Mouse (Mus musculus): ENCODE data around the gene Rnf144b. TPM values are rescaled to one million over a fixed set of nuclear protein-coding genes. Genes with fewer than 3 reads are reported as not detected.

Gene Rnf144b
- total RNA-seq, 2 experiments from 2014 or later: 14.8 to 20.8 TPM

DNA sequence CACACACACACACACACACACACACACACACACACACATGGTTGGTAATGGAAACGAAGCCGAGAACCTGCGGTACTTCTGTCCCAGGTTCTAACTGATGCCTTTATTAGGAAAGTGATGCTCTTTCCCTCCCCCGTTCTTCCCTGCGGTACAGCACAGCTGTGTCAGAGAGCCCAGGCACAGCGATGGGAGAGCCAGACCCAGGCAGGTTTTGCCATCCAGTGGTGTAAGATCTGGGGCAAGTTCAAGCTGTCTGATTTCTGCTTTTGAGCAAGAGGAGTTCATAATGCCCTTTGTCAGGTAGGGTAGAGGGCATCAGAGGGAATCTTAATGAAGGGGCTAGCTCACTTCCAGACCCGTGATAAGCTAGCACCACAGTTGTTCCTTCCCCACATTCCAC is 89.1 kb downstream of the Rnf144b start:
- intact Hi-C loops (cut with DNase I): no loop called here
- DNase-seq (ENCODE audit: low spot score): no peak

DNA sequence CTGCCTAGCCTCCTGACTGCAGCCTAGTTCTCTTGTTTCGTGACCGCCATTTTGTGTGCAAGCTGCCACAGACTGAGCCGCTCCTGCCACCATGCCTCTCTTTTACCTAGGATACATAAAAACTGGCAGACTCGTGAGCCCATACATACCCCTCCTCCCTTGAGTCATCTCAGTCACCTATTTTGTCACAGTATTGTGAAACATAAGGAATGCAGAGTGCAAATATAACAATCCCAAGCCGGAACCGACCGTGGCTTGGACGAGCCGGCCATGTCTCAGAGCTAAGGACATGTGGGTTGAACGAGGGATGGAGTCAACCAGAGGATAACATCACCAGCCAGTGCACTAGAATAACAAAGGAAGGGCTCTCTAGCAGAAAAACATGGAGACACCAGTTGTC is 91.4 kb downstream of the Rnf144b start:
- no peak for DNase-seq (ENCODE audit: low spot score)
- intact Hi-C loops (cut with DNase I): no loop called here

DNA sequence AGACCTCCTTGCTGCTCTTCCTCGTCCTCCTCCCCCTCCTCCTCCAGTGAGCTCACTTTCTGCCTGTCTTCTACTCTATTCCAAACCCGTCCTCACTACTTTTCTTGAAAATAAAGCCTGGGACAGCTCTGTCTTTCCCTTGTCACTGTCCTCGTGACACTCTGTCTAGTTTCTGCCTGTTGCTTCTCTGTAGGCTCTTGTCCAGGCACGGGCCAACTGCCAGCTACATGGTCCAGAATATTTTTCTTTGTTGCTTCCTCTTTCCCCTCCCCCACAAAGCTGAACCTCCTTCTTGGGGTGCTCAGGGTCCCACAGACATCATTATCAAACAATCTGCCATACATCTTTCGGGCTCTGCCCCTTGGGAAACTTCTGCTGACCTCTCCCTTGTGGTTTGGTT is 92.4 kb downstream of the Rnf144b start:
- no peak for DNase-seq (ENCODE audit: low spot score)
- intact Hi-C loops (cut with DNase I): no loop called here

DNA sequence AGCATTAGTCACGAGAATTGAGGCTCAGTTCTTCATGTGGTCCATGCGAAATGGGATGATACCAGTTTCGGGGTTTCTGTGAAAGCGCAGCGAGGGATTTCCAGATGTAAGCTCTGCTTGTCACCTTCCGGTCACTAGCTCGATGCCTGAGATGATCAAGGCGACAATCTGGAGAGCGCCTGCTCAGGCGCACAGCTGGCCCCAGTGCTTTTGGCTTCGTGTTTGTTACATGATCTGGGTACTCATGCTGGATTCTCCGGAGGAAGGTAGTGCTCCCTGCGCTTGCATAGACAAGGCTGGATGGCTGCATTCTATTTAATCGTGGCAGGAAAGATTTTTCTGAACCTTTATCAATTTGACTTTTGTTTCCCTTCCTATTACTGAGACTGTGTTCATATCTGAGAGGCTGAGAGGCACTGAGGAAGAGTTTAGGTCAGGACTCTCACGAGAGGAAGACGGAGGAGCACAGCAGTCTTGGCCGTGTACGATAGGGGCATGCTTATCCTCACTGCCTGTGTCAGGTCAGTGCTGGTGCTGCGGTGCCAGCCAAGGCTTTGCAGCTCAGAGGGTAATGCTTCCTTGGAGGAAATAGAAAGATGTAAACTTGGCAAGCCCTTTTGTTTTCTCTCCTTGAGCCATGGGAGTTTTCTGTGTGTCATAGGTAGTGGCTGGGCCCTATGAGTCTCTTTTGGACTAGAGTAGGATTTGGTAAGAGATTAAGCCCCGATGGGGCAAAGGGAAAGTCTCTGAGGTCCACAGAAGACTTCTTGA is 93.5 kb downstream of the Rnf144b start:
- DNase-seq (ENCODE audit: low spot score): no peak
- intact Hi-C loops (cut with DNase I): no loop called here

DNA sequence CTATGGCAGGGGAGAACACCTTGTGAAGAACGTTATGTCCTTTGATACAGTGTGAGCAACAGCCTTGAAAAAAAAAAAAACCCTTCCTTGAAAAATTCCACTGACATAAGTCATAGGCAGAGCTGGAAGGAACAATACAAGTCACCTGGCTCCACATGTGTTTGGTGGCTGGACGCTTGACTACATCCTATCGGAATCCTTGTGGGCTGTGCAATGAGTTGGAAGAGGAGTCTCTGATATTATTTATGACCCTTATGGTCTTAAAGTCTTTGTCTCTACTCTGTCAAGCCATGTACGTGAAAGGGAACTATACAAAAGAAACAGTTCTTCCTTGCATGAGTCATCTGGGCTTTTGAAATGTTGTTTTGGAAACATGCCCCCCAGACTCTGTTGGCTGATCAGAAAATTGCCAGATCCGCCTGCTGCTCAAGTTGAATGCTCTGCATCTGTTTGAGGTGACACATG is 94.7 kb downstream of the Rnf144b start:
- no peak for DNase-seq (ENCODE audit: low spot score)
- intact Hi-C loops (cut with DNase I): no loop called here

DNA sequence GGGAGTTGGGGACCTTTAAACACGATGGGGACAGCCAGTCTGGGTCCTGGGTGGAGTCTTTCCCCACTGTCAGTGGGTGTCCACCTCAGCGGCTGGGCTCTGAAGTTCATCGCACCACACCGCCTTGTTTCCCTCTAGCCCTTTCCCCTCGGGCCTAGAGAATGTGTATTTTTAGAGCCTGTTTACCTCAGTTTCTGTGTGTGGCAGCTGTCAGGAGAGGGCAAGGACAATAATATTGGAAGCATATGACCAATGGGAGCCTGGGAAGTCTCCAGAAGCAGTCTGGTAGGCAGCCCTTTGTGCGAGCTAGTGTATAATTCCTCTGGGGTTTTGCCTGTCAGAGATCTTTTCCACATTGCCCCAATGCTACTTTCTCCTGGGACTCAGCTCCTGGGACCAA is 95.9 kb downstream of the Rnf144b start:
- DNase-seq (ENCODE audit: low spot score): no peak
- intact Hi-C loops (cut with DNase I): no loop called here

DNA sequence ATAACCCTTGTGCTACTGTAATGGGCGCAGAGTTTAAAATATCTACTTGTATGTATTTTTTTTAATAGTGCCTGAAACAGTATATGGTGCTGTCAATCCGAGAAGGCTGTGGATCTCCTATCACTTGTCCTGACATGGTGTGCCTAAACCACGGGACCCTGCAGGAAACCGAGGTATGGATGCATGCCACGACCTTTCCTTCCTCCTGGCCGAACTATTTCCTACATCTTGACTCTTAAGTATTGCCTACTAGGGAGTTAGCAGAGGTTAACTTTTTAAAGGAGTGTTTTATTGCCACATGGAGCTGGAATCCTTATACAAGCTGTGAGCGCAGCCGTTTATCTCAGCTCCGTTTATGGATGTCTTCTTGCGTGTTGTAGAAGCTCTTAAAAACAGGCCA is 98.0 kb downstream of the Rnf144b start:
- no peak for DNase-seq (ENCODE audit: low spot score)
- intact Hi-C loops (cut with DNase I): loop anchor here (5.0 to 10.0 kb wide), 2 partner anchors 57 to 66 kb away; no protein-coding TSS in a partner anchor

DNA sequence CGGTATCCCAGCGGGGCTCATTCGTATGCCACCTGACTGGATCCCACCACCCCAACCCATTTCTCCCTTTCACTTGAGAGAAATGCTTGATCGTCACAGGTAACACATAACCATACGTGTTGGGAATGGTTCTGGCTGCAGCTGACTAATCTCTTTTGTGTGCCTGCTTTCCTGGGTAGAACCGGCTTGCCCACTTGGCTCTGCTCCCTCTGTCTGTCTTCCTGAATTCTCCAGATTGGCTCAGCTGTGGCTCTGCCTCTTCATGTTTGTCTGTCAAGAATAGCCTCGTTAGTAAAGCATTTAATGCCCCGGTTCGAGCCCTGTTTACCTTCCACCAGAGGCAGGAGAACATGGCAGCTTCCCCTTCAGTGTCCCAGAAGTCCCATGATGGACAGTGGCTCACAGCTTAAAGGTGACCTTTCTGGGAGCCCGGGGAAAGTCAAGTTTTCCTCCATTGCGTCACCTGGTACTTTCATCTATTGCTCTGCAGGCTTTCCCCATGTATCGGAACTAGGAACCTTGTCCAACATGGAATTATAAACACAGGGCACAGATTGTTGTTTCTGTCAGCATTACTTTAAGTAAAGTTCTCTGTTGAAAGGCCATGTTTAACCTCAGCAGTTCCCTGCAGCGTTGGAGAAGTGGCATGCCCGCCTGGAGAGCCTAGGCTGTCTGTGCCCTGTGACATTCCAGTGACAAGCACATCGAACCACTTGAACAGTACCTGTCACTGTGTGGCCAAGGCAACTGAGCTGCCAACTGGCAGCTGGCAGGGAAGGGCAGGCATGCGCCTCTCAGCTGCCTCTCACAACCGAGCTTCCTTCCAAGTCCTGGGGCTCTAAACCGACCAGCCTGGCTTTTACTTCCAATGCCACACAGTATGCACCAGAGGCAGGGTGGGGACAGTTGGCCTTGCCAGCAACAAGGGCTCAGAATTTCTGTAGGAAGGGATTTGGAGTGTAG is 101.4 kb downstream of the Rnf144b start:
- DNase-seq (ENCODE audit: low spot score): peak; percentile 50
- intact Hi-C loops (cut with DNase I): loop anchor here (2.0 to 10.0 kb wide), 4 partner anchors 21 to 69 kb away; no protein-coding TSS in a partner anchor

DNA sequence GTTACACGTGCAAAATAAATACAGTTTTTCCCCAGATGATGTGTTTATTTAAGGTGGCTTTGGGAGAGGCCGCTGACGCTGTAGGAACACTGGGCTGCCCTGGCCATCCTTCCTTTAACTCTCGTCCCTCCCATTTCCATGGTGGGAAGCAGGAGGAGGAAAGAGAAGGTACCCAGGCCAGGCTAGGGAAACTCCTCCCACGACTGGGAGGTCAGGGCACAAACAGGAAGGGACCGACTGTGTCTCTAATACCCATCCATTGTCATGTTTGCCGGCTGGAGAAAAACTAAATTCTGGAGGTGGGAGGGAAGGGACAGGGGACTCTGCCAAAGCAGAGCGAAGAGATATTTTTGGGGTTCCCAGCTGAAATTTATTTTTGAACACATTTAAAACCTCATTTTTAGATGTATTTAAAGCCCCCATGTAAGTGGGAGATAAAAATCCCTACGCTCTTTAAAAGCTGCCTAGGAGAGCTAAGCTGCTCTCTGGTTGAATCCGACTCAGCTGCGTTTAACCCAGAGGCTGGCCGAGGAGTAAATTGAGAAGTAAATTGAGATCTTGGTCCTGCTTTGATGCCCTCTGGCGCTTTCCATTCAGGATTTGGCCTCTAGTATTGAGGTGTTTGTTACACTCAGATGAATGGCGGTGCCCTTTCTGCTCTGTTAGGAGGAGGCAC is 102.3 kb downstream of the Rnf144b start:
- intact Hi-C loops (cut with DNase I): loop anchor here (2.0 to 10.0 kb wide), 4 partner anchors 20 to 70 kb away; no protein-coding TSS in a partner anchor
- peak; percentile 17 for DNase-seq (ENCODE audit: low spot score)

DNA sequence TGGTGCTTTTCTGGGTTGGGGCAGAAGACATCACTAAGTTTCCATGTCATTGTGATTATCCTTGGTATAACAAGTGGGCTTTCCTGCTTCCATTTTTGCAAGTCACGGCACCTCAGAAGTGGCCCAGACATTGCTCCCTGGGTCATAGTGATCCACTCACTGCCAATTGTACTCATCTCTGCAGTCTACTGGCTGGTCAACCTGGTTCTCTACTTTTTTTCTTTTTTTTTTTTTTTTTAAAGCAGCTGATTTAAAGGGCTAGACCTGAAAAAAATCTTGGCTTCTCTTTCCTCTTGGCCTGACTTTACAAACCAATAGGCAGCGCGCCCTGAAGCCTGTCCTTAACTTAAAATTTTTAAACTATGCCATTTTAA is 102.9 kb downstream of the Rnf144b start:
- DNase-seq (ENCODE audit: low spot score): no peak
- intact Hi-C loops (cut with DNase I): loop anchor here (2.0 to 10.0 kb wide), 3 partner anchors 19 to 71 kb away; no protein-coding TSS in a partner anchor

DNA sequence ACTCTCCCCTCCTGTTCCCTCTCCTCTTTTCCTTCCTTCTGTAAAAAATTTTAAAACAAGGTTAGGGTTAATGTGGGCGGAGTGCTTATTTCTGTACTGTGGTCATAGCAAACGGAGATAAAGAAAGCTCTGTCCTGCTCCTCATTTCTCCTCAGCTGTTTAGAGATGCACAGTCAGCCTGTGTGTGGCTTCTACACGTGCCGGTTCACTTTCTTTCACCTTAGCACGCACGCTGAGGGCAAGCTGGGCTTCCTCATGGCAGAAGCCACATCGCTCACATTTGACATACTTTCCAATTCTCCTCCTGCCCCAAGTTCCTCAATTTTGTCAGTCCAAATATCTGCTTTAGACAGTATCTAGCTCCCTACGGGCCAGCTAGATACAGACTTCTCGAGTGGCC is 103.3 kb downstream of the Rnf144b start:
- no peak for DNase-seq (ENCODE audit: low spot score)
- intact Hi-C loops (cut with DNase I): loop anchor here (2.0 to 10.0 kb wide), 3 partner anchors 19 to 71 kb away; no protein-coding TSS in a partner anchor

DNA sequence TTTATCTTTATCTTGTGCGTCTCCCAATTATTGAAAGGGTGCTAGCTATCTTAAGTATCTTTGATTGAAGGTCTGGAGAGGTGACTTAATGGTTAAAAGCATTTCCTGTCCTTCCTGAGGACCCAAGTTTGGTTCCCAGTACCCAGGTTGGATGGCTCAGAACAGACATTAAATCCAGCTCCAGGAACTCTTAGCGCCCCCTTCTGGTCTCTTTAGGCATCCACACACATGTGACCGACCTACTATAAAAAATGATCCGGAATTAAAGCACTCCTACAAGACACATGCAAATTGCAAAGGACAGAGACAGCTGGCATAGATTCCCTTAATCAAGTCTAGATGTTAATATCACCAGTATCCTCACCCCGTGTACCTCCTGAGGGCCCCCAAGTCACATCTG is 104.1 kb downstream of the Rnf144b start:
- intact Hi-C loops (cut with DNase I): loop anchor here (10.0 kb wide), 1 partner anchor 72 kb away; no protein-coding TSS in a partner anchor
- no peak for DNase-seq (ENCODE audit: low spot score)

DNA sequence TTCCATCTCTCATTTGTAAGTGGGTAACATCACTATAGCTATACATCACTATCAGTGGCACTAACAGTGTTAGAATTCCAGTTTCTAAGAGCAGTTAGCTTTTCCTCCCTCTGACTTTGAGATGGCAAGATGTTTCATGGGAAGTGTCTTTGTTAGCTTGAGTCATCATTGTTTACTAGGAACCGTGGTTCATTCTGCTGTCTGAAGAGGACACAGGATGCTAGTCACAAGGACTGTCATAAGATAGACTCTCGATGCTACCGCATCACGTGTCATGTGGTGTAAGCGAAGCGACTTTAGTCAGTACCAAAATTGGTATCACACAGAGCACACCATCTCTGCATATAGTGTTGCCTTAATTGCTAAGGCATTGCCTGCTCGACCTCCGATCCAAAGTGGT is 105.7 kb downstream of the Rnf144b start:
- no peak for DNase-seq (ENCODE audit: low spot score)
- intact Hi-C loops (cut with DNase I): loop anchor here (10.0 kb wide), 1 partner anchor 73 kb away; no protein-coding TSS in a partner anchor

DNA sequence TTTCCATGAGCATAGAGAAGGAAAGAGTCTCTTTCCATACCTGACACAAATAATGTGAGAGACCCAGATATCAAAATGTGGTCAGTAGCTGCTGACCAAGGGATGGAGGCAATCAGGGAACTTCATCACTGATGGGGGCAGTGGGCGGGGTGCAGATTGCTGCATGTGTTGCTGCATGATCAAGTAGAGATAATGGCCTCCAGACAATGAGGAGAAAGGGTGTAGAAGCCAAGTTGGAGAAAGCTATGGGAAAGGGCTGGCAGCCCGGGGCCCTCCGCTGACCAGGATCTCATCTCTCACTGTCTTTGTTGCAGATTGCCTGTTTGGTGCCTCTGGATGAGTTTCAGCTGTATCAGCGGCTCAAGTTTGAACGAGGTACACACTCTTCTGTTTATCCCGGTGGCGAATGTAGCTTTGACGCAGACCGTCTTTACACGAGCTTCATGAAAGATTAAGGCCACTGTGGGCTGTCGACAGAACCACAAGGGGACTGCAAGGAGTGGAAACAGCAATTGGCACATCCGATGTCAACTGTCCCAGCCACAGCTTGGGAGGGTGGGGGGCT is 106.3 kb downstream of the Rnf144b start:
- intact Hi-C loops (cut with DNase I): loop anchor here (10.0 kb wide), 1 partner anchor 74 kb away; no protein-coding TSS in a partner anchor

DNA sequence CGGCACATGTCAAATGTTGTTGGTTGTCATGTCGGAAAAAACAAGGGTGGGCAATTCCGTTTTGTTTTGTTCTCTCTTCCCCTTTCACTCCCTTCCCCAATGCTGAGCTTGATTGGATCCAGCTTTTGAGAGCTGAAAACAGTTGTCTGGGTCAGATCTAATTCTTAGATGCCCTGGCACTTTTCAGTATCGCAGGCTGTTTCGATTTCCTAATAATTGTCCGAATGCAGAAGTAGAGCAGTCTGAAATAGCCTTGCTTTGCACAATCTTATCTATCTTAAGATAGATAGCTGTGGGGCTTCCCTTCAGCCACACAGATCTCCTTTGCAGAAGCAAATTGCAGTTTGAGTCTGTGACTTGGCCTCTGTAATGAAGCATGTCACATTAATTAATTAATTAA is 109.7 kb downstream of the Rnf144b start:
- no peak for DNase-seq (ENCODE audit: low spot score)
- intact Hi-C loops (cut with DNase I): no loop called here

More for the DNA sequence above, 106.3 kb downstream of the Rnf144b start:
- DNase-seq (ENCODE audit: low spot score): no peak

DNA sequence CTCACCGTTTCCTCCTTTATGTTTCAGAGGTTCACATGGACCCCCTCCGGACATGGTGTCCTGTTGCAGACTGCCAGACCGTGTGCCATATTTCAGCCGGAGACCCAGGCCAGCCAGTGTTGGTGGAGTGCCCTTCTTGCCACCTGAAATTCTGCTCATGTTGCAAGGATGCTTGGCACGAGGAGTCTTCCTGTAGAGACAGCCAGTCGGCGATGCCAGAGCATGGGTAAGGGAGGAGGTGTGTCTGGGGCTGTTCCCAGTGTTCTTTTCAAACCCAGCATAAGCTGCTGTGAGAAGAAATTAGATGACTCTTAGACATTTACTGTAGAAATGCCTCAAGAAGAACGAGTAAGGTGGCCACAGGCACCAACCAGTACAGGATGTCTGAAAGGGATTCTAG is 114.9 kb downstream of the Rnf144b start:
- no peak for DNase-seq (ENCODE audit: low spot score)
- intact Hi-C loops (cut with DNase I): no loop called here

DNA sequence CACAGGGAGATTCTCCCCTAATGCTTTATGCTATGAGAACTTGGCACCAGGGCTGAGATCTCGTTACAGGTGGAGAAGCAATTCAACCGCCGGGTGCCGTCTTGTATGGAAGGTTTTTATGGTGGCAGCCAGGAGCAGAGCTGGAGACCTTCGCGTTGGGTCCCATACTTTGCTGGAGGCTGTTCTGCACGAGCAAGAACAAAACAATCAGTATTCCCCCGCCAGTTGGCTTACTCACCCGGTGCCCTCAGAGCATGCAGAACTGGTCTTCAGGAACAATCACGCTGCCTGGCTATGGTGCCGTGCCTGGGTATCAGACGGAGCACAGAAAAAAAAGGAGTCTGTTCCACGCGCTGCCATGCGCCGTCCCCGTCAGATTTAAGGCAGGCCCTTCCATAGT is 115.7 kb downstream of the Rnf144b start:
- intact Hi-C loops (cut with DNase I): no loop called here
- no peak for DNase-seq (ENCODE audit: low spot score)

DNA sequence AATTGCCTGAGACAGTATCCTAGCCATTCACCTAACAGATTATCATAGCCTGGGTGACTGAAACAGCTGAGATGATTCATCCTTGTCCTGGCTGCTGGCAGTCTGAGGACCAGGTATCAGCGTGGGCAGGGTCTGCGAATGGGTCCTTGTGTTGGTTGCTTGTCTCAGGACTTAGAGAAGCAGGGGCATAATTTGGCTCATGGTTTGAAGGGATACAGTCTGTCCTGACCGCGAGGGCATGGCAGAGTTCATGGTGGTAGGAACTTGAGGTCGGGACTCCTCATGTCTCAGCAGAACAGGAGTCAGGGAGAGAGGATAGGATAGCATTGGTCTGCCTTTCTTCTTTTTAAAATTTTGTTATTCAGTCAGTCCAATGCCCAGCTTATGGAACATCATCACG is 121.1 kb downstream of the Rnf144b start:
- intact Hi-C loops (cut with DNase I): no loop called here
- no peak for DNase-seq (ENCODE audit: low spot score)

DNA sequence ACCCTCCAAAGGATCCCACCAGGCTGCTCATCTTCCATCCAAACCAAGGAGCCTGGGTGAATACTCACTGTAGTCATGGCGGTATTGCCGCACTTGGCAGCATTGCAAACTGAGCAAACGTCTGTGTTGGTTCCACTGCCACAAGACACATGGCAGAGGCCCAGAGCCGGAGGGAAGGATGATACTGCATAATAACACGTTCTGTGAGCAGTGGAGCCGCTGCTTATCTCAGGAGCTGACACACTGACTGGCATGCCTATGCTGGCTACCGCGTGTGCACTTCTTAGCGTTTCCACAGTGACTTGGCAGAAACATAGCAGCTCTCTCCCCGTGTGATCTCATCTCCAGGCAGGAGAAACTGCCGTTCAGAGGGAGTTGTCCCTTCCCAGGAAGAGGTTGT is 122.3 kb downstream of the Rnf144b start:
- DNase-seq (ENCODE audit: low spot score): peak; percentile 35
- intact Hi-C loops (cut with DNase I): loop anchor here (2.0 kb wide), 1 partner anchor 20 kb away; no protein-coding TSS in a partner anchor

Measured in heart, postnatal 25 days (tissue).